Mouse (Mus musculus) T-helper 2 cell (primary cell): Measurements from ENCODE around the gene Tubb4b.

Experiments
- in situ Hi-C: fragments of 300-600 bp; cut with MboI, MseI; formaldehyde crosslinking; loops from one replicate; pipeline ENCODE4 v1.15.1; 2025; ENCODE audit warnings: high pct_unique_total_duplicates

The Tubb4b gene

DNA sequence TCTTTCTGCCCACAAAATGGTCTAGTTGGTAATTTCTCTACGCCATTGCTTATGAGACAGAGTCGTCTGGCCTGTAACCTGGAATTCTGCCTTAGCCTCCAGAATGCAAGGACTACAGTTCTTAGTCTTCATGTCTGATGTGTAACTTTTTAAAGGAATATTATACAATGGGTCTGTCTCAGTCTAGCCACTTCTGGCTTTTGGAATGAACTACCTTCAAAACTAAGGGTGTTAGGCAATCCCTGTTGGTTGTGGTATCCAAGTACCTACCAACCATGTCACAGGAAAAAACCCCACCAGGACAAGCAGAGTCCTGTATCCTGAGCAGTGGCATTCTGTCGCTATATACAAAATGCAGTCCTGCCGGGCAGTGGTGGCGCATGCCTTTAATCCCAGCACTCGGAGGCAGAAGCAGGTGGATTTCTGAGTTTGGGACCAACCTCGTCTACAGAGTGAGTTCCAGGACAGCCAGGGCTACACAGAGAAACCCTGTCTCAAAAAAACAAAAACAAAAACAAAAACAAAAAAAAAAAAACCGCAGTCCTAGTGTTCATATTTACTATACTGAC lies 1.4 kb upstream of the Tubb4b start:
- in situ Hi-C loops = loop anchor here (5.0 kb wide), 1 partner anchor 34 kb away; no protein-coding TSS in a partner anchor

- in situ Hi-C loops = loop anchor here (5.0 kb wide), 1 partner anchor 33 kb away; no protein-coding TSS in a partner anchor
Observed at GRCm38 (mm10) chr2:25224766-25225752, 557 bp upstream of the Tubb4b start.

DNA sequence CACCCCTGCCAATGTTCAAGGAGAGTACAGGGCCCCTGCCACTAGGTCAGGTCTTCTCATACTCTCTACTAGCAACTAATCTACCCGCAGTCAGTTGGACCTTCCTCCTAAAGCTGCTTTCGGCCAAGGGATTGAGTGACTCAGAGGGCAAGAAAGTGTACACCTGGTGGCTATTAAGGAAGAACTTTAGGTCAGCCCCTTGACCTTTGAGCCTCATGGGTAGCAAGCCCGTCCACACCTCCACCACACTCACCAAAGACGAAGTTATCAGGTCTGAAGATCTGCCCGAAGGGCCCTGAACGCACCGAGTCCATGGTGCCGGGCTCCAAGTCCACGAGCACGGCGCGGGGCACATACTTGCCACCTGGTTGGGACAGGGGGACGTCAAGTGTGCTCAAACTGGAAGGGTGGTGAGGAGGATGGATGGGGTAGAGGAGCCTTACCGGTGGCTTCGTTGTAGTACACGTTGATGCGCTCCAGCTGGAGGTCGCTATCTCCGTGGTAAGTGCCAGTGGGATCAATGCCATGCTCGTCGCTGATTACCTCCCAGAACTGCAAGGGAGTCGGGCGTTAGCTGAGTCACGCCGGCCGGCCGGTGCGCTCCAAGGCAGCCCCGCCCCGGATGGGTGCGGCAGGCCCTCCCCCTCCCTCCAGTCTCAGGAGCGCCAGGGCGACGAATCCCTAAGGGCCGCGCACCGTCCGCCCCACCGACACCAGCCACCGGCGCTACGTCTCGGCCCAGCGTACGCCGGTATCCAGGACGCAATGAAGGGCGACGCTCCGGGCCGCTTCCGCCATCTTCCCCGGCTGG lies 616 bp downstream of the Tubb4b start:
- in situ Hi-C loops = no loop called here

- in situ Hi-C loops = no loop called here
Observed at GRCm38 (mm10) chr2:25221331-25221772, 3.1 kb downstream of the Tubb4b start.

DNA sequence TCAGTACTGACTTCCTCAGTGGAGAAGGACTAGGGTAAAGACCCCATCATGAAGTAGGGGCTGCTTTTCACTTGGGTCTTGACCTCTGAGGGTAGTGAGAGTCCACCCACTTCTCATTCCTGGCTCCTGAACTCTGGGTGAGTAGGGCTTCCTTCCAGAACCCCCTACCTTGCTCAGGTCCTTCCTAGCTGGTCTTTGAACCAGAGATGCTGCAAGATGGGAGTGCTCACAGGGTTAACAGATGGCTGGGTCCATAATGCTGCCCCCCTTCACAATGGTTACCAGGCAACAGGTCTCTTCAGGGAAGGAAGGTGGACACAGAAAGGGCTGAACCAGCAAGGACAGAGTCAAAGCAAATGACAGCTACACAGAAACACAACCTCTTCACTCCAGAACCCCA lies 6.1 kb downstream of the Tubb4b start, which contains the start of gene Fam166a:
Gene Fam166a, plus strand, starts transcription at position 301 of the 400 bp plus-strand sequence.
- in situ Hi-C loops = no loop called here

DNA sequence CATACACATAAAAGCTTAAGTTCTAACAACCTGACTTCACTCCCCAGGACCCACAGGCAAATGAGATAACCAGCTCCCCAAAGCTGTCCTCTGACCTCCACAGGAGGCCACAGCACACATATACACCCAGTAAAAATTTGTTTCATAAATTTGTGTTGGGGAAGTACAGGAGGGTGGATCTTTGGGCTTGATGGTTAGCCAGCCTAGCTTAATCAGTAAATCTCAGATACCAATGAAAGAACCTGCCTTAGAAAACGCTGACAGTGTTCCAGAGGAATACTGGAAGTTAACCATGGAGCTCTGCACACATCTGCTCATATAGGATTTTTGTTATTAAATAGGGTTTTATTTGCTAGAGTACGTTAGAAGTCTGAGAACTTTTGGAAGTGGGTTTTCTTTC lies 6.8 kb downstream of the Tubb4b start:
- in situ Hi-C loops = no loop called here

DNA sequence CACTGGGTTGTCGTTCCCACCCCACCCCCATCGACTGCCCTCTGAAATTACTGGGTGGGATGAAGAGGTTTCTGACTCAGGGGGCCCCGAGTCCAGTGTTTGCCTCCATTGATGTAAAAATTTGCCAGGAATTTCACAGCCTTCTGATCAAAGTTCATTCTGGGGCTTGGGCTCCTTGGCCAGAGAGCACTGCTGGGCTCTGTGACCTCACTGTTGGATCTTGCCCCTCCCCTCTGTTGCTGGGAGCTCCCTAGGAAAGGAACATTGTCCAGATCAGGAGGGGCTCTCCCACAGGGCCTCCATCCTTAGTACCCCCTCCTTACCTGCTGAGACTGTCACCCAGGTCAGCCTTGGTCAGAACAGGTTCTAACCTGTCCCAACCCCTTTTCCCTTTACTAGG lies 10.1 kb downstream of the Tubb4b start, which contains the start of gene Stpg3:
Gene Stpg3, minus strand, starts transcription at position 194 of the 400 bp plus-strand sequence.
- in situ Hi-C loops = no loop called here

- in situ Hi-C loops = no loop called here
Observed at GRCm38 (mm10) chr2:25213266-25213865, 11.1 kb downstream of the Tubb4b start.

DNA sequence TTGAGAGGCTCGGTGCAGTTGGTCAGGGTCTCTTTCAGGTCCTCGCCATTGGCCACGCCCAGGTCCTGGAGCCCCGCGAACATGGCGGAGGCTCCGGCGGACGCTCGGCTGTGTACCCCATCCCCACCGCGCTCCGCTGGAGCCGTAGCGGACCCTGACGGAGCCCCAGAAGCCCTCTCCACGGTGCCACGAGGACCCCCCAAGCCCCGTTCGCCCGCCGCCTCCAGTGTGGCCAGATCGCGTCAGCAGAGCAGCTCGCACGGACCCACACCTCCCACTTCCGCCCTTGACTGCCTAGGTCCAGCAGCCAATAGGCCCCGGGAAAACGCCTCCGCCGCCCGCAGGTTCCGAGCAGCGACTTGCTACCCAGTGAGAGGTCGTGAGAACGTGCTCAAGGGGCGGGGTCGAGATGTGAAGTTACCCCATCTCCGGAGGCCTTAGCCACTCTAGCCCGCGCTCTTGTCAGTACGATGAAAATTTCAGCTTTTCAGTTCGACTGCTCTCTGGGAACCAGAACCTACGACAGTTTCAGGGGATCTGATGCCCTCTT lies 13.3 kb downstream of the Tubb4b start, which contains the start of gene Nelfb:
Gene Nelfb, minus strand, starts transcription at position 369 of the 550 bp plus-strand sequence.
- in situ Hi-C loops = no loop called here

DNA sequence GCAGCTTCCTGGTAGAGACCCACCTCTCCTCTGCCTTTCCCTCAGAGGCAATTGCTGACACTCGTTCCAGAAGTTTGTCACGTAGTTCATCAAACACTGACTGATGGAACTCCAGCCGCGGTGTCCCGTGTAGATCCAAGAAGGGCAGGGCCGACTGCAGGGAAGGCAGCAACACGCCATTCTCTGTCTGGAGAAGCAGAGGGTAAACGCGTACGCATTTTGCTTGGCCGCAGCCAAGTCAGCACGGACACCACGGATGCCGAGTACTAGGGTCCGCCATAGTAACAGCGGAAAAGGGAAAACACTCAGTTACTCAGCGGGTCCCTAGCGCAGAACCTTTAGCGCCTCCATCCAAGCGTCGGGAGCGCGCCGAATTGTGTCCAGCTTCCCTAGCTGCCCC lies 13.8 kb downstream of the Tubb4b start:
- in situ Hi-C loops = no loop called here

GRCm38 (mm10) chr2:25207593-25207992 lies 16.9 kb downstream of the Tubb4b start:
- in situ Hi-C loops = no loop called here

DNA sequence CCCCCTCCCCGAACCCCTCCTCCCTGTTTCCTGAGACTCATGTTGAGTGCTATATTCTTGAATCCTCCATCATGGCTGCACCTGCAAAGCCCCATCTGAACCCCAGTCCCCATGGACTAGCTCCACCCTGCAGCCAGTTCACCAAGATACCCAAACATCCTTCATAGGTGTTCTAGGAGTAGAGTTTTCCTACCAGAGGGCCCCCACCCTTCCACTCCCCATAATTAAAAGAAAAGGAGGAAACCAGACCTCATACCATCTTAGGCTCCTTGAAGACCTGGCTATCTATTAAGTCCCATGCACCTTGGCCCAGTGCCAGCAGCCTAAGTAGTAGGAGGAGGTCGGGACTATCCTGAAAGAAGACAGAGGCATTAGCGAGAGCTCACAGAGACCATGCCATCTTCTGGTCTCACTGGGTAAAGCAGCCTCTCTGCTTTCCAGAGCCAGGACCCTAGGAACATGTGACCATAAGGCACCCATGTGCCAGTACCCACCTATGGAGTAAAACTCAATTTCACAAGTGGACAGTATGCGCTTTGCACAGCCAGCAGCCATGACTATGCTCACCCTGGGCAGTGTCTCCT lies 20.8 kb downstream of the Tubb4b start:
- in situ Hi-C loops = no loop called here

DNA sequence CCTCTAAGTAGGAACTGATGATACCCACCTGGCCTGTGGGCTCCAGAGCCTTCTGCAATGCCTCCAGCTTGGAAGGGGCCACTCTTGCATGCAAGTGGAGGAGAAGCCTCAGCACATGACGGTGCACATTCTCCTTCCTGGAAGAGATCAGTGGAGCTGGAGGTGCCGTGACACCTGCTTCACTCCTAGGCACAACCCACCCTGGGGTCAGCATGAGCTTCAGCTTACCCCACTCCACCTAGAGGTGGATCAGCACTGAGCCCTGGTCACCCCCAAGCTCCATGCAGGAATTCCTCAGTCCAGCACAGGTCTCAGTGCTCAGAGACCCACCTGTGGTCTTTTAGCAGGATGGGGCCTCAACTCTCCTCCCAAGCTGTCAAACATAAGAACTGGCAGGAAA lies 23.9 kb downstream of the Tubb4b start:
- in situ Hi-C loops = no loop called here

DNA sequence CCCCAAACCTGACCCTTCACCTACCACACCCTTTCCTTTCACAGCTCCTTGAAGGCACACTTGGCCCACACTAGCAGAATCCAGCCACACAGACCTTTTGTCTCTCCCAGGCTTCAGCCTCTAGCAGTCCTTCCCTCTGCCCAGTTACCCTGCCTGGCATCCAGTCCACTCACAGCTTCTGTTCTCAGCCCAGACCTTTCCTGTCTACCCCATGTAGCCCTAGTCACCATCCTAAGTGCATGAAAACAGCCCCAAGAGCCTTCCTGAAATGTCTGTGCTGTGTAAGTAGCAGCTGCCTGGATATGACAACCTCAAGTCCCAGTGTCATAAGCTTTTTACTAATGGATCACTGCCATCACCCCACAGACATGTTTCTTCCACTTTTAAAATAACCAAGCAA lies 26.6 kb downstream of the Tubb4b start:
- in situ Hi-C loops = no loop called here

- in situ Hi-C loops = no loop called here
Observed at GRCm38 (mm10) chr2:25197191-25197590, 27.3 kb downstream of the Tubb4b start.

DNA sequence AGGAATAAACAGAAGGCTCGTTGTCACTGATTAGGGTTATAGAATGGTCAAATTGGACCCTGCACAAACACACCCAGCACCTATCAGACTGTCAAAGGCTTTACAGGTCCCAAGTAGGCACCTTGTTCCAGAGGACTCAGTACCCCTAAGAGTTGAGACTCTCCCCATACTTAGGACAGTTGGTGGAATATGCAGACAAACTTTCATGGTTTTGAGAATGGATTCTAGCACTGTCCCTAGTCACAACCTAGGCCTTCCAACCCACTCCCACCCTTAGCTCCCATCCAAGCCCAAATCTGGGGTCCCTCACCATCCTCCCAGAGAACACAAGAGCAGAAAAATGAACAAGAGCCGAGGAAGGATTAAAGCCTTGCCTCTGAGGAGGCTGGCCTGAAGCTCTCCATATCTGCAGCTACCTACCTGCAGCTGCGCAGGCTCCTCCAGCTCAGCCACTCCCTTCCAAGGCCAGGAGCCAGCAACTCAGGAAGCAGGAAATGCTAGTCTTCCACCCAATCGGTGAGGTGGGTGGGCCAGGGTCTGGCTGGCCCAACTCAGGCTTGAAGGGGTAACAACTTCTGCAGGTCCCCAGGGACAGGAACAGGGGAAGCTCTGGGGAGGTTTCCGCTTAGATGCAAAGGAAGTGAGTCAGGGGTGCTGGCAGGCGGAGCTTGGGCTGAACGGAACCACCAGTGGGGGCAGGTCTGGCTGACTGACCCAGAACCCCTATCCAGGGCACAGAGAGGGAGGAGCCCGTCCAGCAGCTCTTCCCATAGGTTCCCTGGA lies 28.1 kb downstream of the Tubb4b start, which contains the start of gene Tor4a:
Gene Tor4a, minus strand, starts transcription at position 715 of the 783 bp plus-strand sequence.
- in situ Hi-C loops = no loop called here

GRCm38 (mm10) chr2:25195211-25196156 lies 29.0 kb downstream of the Tubb4b start:
- in situ Hi-C loops = no loop called here

GRCm38 (mm10) chr2:25194486-25195171 lies 29.9 kb downstream of the Tubb4b start:
- in situ Hi-C loops = loop anchor here (5.0 kb wide), 1 partner anchor 33 kb away; no protein-coding TSS in a partner anchor
